Mouse (Mus musculus): ENCODE measurements at regions not wholly inside any gene's neighbourhood (a gene's known extent, or its start where the extent isn't known, plus 50 kb on each side); places are given as distances from the start of the nearest gene placed in this dataset.

GRCm38 (mm10) chr9:33404691-33405090 lies 768.7 kb downstream of the Ets1 start:
- DNase-seq (ENCODE audit: low read depth, low spot score): no peak
- no peaks in the 10 kb centered on the region for H3K27me3 ChIP-seq (ENCODE audit: control insufficient read depth, insufficient read depth, low read length, poor library complexity, severe bottlenecking)

GRCm38 (mm10) chr9:33407517-33407916 lies 771.5 kb downstream of the Ets1 start:
- H3K27me3 ChIP-seq (ENCODE audit: control insufficient read depth, insufficient read depth, low read length, poor library complexity, severe bottlenecking): no peaks in the 10 kb centered on the region
- DNase-seq (ENCODE audit: low read depth, low spot score): no peak
- no peaks in the 10 kb centered on the region for H3K36me3 ChIP-seq (ENCODE audit: control insufficient read depth, insufficient read depth, low read length, poor library complexity, severe bottlenecking)

More at GRCm38 (mm10) chr9:33404691-33405090, 768.7 kb downstream of the Ets1 start:
- H3K36me3 ChIP-seq (ENCODE audit: control insufficient read depth, insufficient read depth, low read length, poor library complexity, severe bottlenecking): no peaks in the 10 kb centered on the region

GRCm38 (mm10) chr9:33423781-33424180 lies 787.8 kb downstream of the Ets1 start:
- Histone ChIP-seq H3K36me3 (ENCODE audit: control insufficient read depth, insufficient read depth, low read length, poor library complexity, severe bottlenecking) (no peaks in the 10 kb centered on the region), H3K27me3 (ENCODE audit: control insufficient read depth, insufficient read depth, low read length, poor library complexity, severe bottlenecking) (no peaks in the 10 kb centered on the region)
- no peak for DNase-seq (ENCODE audit: low read depth, low spot score)

DNA sequence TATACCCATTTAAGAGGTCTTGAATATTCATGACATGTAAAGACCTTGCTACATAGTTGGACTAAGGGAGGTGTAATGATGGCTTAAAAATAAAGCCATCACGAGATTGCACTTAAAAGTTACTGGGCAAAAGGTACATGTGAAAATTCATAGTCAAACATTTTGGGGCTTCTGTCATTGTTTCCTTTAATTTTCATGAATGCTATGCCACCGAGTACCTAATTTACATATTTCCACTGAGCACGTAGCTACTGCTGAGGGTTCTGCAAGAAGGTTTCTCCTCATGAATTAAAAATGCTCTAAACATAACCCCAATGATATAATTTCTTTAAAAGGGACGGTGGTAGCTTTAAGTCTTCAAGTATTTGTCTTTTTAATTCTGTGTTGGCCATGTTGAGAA lies 800.4 kb downstream of the Ets1 start:
- no peaks in the 10 kb centered on the region for H3K27me3 ChIP-seq (ENCODE audit: control insufficient read depth, insufficient read depth, low read length, poor library complexity, severe bottlenecking)
- peak; percentile 52 for DNase-seq (ENCODE audit: low read depth, low spot score)
- no peaks in the 10 kb centered on the region for H3K36me3 ChIP-seq (ENCODE audit: control insufficient read depth, insufficient read depth, low read length, poor library complexity, severe bottlenecking)

DNA sequence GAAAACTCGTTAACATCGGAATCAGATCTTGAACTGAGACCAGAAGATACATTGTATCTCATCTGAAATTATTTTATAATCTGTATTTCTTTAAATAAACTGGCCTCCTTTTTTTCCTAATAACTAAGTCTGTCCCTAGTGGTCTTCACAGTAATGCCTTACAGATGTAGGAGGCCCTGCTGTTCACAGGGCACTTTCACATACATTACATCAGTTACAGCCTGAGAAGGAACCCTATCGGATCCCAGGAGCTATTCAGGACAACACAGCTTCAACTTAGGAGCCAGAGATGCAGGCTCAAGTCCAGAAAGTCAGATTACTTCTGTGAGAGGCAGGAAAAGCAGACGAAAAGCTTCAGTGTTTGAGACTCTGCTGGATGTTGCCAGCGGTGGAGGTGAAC lies 806.2 kb downstream of the Ets1 start:
- no peaks in the 10 kb centered on the region for H3K27me3 ChIP-seq (ENCODE audit: control insufficient read depth, insufficient read depth, low read length, poor library complexity, severe bottlenecking)
- no peak for DNase-seq (ENCODE audit: low read depth, low spot score)

GRCm38 (mm10) chr9:33445902-33446301 lies 809.9 kb downstream of the Ets1 start:
- no peaks in the 10 kb centered on the region for H3K36me3 ChIP-seq (ENCODE audit: control insufficient read depth, insufficient read depth, low read length, poor library complexity, severe bottlenecking)
- no peak for DNase-seq (ENCODE audit: low read depth, low spot score)
- H3K27me3 ChIP-seq (ENCODE audit: control insufficient read depth, insufficient read depth, low read length, poor library complexity, severe bottlenecking): no peaks in the 10 kb centered on the region

More for the DNA sequence above, 806.2 kb downstream of the Ets1 start:
- no peaks in the 10 kb centered on the region for H3K36me3 ChIP-seq (ENCODE audit: control insufficient read depth, insufficient read depth, low read length, poor library complexity, severe bottlenecking)

DNA sequence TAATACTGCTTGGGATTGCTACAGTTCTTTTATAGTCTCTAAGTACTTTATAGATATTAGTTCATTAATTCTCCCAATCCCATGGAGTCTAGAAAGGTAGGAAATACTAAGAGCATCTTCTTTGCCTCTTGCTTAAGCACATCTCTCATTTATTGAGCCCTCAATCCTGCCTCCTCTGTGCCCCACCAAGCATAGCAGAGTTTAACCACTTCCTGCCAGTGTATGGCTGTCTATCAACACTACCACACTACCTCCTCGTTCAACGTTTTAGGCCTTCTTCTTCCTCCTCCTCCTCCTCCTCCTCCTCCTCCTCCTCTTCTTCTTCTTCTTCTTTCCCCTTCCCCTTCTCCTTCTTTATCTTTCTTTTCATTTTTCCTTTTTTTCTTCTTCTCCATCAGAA lies 839.1 kb downstream of the Ets1 start:
- peak; percentile 53 for DNase-seq (ENCODE audit: low read depth, low spot score)
- Histone ChIP-seq H3K27me3 (ENCODE audit: control insufficient read depth, insufficient read depth, low read length, poor library complexity, severe bottlenecking) (no peaks in the 10 kb centered on the region), H3K36me3 (ENCODE audit: control insufficient read depth, insufficient read depth, low read length, poor library complexity, severe bottlenecking) (no peaks in the 10 kb centered on the region)

DNA sequence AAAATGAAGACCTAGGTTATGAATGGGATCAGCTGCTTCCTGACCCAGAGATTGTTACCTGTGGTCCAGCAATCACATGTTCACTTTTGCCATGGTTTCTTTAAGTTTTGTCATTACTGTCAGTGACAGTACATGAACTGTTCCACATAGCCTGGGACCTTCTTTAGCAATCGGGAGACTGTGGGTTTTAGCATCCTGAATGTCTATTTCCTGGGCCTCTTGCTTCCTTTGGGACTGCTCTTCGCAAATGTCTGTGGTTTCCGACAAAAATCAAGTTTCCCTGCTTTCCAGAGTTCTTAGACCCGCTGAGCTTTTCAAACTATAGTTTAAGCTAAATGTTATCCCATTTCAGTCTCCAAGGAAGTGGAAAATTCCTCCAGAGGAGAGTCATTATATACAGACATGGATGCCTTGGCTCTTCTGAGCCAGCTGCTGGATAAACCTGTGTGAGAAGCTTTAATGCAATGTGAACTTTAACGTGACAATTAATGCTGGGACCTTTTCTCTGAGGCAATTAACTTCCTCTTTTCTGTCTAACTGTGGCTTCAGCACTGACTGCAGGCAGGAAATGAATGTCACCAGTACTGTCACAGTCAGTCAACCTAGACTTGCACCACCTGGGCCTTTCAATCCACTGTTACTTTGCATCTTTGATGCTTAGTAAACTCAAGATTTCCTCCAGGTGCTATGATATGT lies 847.0 kb downstream of the Ets1 start:
- Histone ChIP-seq H3K27me3 (ENCODE audit: control insufficient read depth, insufficient read depth, low read length, poor library complexity, severe bottlenecking) (no peaks in the 10 kb centered on the region), H3K36me3 (ENCODE audit: control insufficient read depth, insufficient read depth, low read length, poor library complexity, severe bottlenecking) (no peaks in the 10 kb centered on the region)
- DNase-seq (ENCODE audit: low read depth, low spot score): peak; percentile 88

- DNase-seq (ENCODE audit: low read depth, low spot score): no peak
- Histone ChIP-seq H3K27me3 (ENCODE audit: control insufficient read depth, insufficient read depth, low read length, poor library complexity, severe bottlenecking) (no peaks in the 10 kb centered on the region), H3K36me3 (ENCODE audit: control insufficient read depth, insufficient read depth, low read length, poor library complexity, severe bottlenecking) (no peaks in the 10 kb centered on the region)
These were observed 847.5 kb downstream of the Ets1 start for GRCm38 (mm10) chr9:33483541-33483846.

GRCm38 (mm10) chr9:33533101-33533810 lies 897.2 kb downstream of the Ets1 start:
- Histone ChIP-seq H3K27me3 (ENCODE audit: control insufficient read depth, insufficient read depth, low read length, poor library complexity, severe bottlenecking) (no peaks in the 10 kb centered on the region), H3K36me3 (ENCODE audit: control insufficient read depth, insufficient read depth, low read length, poor library complexity, severe bottlenecking) (no peaks in the 10 kb centered on the region)
- no peak for DNase-seq (ENCODE audit: low read depth, low spot score)

DNA sequence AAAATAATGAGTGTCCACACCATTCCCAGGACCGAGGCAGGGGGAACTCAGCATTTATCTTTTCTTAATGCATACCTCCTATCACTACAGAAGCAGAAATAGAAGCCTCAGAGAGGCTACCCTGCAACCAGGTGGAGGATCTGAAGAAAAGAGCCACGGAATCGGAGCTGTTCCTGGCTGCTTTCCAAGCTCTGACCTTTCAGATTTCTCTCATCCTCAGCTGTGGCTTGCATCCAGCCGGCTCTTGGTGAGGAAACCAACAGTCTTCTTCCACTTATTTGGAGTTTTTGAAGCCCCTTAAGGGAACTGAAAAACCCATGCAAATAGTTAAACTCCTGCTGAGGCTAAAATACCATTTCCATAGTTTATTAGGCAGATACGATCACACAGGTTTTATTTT lies 907.3 kb downstream of the Ets1 start:
- Histone ChIP-seq H3K27me3 (ENCODE audit: control insufficient read depth, insufficient read depth, low read length, poor library complexity, severe bottlenecking) (no peaks in the 10 kb centered on the region), H3K36me3 (ENCODE audit: control insufficient read depth, insufficient read depth, low read length, poor library complexity, severe bottlenecking) (no peaks in the 10 kb centered on the region)
- DNase-seq (ENCODE audit: low read depth, low spot score): no peak

GRCm38 (mm10) chr9:33546126-33546737 lies 910.2 kb downstream of the Ets1 start:
- DNase-seq (ENCODE audit: low read depth, low spot score): no peak
- H3K27me3 ChIP-seq (ENCODE audit: control insufficient read depth, insufficient read depth, low read length, poor library complexity, severe bottlenecking): no peaks in the 10 kb centered on the region
- H3K36me3 ChIP-seq (ENCODE audit: control insufficient read depth, insufficient read depth, low read length, poor library complexity, severe bottlenecking): no peaks in the 10 kb centered on the region

- Histone ChIP-seq H3K27me3 (ENCODE audit: control insufficient read depth, insufficient read depth, low read length, poor library complexity, severe bottlenecking) (no peaks in the 10 kb centered on the region), H3K36me3 (ENCODE audit: control insufficient read depth, insufficient read depth, low read length, poor library complexity, severe bottlenecking) (no peaks in the 10 kb centered on the region)
- no peak for DNase-seq (ENCODE audit: low read depth, low spot score)
These were observed 913.4 kb downstream of the Ets1 start for GRCm38 (mm10) chr9:33549395-33549794.

DNA sequence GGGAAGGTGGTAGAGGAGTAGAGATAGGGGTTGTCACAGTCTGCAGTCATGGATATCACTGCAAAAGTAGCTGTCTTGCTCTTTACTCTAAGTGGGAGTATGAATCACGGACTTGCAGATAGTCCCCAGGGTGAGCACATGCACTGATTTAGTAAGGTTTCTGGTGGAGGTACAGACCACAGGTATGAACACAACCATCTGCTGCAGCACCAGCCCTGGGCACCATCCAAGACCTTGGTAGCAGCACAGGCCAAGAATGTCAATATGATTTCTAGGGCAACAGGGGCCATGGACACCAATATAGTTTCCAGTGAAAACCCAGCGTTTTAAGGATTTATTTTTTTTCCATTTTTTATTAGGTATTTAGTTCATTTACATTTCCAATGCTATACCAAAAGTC lies 913.7 kb upstream of the Kirrel3 start:
- DNase-seq (ENCODE audit: low read depth, low spot score): no peak
- Histone ChIP-seq H3K36me3 (ENCODE audit: control insufficient read depth, insufficient read depth, low read length, poor library complexity, severe bottlenecking) (no peaks in the 10 kb centered on the region), H3K27me3 (ENCODE audit: control insufficient read depth, insufficient read depth, low read length, poor library complexity, severe bottlenecking) (no peaks in the 10 kb centered on the region)

- no peak for DNase-seq (ENCODE audit: low read depth, low spot score)
- H3K27me3 ChIP-seq (ENCODE audit: control insufficient read depth, insufficient read depth, low read length, poor library complexity, severe bottlenecking): no peaks in the 10 kb centered on the region
- no peaks in the 10 kb centered on the region for H3K36me3 ChIP-seq (ENCODE audit: control insufficient read depth, insufficient read depth, low read length, poor library complexity, severe bottlenecking)
These were observed 874.2 kb upstream of the Kirrel3 start for GRCm38 (mm10) chr9:33611511-33611910.
